Mouse (Mus musculus): ENCODE data around the gene Sh3rf1. TPM values are rescaled to one million over a fixed set of nuclear protein-coding genes. Genes with fewer than 3 reads are reported as not detected.

Sh3rf1 gene
- total and polyA plus RNA-seq, 2 experiments from 2014 or later: 17.9 to 31.3 TPM

DNA sequence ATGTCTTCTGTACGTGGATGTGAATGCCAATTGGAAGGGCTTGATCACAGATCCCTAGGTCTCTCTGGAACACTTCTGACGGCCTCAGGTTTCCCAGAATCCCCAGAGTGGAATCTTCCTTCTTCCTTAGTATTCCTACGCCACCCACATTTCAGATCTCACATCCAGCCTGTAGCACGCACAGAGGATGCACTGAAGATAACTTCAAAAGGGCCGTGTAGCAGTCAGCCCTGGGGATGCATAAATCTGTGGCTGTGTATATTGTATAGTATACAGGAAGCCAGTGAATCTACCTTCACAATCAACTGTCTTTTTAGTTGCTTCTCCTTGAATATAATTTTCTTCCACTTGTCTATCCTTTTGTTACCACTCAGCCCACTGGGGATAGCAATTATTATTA lies 98.1 kb downstream of the Sh3rf1 start:
- WGBS: 74% methylated on average over 5 of the region's 5 CpGs
- Histone ChIP-seq H3K9ac (replicated peaks; ENCODE audit: low read length) (no peak overlapping the region), H3K9me3 (ENCODE audit: low read length) (no peaks in the 10 kb centered on the region), H3K27me3 (ENCODE audit: insufficient read depth, low read length) (no peaks in the 10 kb centered on the region), H3K4me3 (ENCODE audit: low read length) (no peak overlapping the region), H3K4me2 (ENCODE audit: low read depth, low read length) (no peak overlapping the region), H3K36me3 (ENCODE audit: insufficient read depth, low read length) (no peaks in the 10 kb centered on the region), H3K27ac (no peak overlapping the region), H3K4me1 (ENCODE audit: insufficient read depth, low read length) (peaks cover 8% of the 10 kb centered on the region; the same call in 1 of the 2 replicates)
- DNase-seq (ENCODE audit: low spot score) (no peak), ATAC-seq (no peak)
- no peak for TF ChIP-seq CTCF (IDR thresholded peaks at IDR 0.05; ENCODE audit: low read depth)

DNA sequence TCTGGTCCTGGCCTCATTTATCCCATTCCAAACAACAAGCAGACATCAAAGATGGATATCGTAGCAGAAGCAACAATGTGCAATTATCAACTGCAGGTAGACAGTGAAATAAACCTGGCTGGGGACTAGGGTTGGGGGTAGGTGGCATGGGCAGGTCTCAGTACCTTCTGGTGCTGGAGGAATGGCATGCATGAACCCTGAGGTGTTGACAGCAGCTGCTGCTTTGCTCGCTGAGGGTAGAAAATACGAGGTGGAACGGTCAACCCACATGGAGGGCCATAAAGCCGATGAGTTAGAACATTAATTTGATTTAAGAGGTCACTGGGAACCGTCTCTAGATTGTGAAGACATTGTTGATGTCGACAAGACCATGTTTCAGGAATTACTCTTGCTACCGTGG lies 98.8 kb downstream of the Sh3rf1 start:
- H3K4me3 ChIP-seq (ENCODE audit: low read length): no peak overlapping the region
- ATAC-seq (no peak), DNase-seq (ENCODE audit: low spot score) (no peak)
- no peak overlapping the region for H3K9ac ChIP-seq (replicated peaks; ENCODE audit: low read length)
- WGBS: 80% methylated on average over 8 of the region's 8 CpGs
- no peak overlapping the region for H3K4me2 ChIP-seq (ENCODE audit: low read depth, low read length)
- no peak for TF ChIP-seq CTCF (IDR thresholded peaks at IDR 0.05; ENCODE audit: low read depth)
- H3K36me3 ChIP-seq (ENCODE audit: insufficient read depth, low read length): no peaks in the 10 kb centered on the region
- H3K27ac ChIP-seq: no peak overlapping the region
- no peaks in the 10 kb centered on the region for H3K9me3 ChIP-seq (ENCODE audit: low read length)
- H3K27me3 ChIP-seq (ENCODE audit: insufficient read depth, low read length): no peaks in the 10 kb centered on the region
- H3K4me1 ChIP-seq (ENCODE audit: insufficient read depth, low read length): peaks cover 8% of the 10 kb centered on the region; the same call in 1 of the 2 replicates

DNA sequence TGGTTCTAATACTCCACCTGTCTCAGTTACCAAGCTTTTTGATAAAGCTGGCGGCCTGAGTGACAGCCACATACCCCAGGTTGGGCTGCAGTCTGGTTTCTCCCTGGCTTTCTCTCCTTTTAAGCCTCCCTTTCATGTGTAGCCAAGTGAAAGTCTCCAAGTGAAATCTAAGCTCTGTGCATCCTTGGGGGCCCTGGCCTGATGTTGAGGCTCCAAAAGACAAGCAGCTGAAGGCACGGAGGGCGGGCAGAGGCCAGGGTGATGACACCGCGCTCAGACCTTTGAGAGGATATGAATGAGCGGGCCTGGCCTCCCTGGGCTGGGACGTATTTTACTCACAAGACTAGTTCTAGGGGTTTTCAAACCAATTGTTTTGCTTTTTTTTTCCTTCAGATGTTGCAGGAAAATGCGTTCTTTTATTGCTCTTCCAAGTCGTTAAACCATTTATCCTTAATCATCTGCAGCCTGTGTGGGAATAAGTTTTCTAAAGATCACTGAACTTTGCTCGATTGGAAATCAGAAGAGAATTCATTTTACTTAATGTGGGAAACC lies 100.8 kb downstream of the Sh3rf1 start:
- no peaks in the 10 kb centered on the region for H3K27me3 ChIP-seq (ENCODE audit: insufficient read depth, low read length)
- no peak for DNase-seq (ENCODE audit: low spot score)
- 0 out of 2 replicates have a peak overlapping the region, but pooled peaks have one; percentile 0 for H3K4me2 ChIP-seq (ENCODE audit: low read depth, low read length)
- WGBS: 31% methylated on average over 10 of the region's 10 CpGs
- no peak overlapping the region for H3K27ac ChIP-seq
- no peak for ATAC-seq
- no peak overlapping the region for H3K9ac ChIP-seq (replicated peaks; ENCODE audit: low read length)
- H3K4me3 ChIP-seq (ENCODE audit: low read length): no peak overlapping the region
- H3K4me1 ChIP-seq (ENCODE audit: insufficient read depth, low read length): peaks cover 8% of the 10 kb centered on the region; the same call in 1 of the 2 replicates
- no peak for TF ChIP-seq CTCF (IDR thresholded peaks at IDR 0.05; ENCODE audit: low read depth)
- no peaks in the 10 kb centered on the region for H3K9me3 ChIP-seq (ENCODE audit: low read length)
- H3K36me3 ChIP-seq (ENCODE audit: insufficient read depth, low read length): no peaks in the 10 kb centered on the region; the same call in 1 of the 2 replicates

DNA sequence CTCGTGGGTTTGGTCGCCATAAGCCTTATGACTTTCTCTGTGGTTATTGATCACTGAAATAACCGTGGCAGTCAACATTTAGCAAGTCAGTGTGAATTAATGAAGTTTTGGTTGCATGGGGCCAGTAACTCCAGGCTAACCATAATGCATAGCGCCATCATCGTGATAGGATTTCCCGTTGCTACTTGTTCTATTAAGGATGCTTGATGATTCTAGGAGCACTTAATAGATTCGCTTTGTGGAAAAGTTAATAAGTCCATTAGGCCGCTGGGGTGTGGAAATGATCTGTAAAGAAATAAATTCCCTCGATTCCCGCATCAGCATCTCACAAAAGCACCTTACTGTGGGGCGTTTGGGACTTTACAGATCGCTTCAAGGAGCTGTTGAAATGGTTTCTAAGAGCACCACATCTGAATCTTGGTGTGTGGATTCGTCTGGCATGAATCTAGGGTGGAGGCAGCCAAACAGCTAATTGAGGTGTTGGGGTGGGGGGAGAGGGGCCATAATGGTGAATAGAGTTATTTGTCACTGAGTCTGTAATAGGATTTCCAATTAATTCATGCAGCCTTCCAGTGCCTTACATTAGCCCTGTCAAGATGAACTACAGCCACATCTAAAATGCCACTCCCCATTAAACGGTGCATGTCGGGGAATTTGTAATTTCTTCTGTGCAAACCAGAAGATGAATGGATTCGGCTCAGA lies 101.5 kb downstream of the Sh3rf1 start:
- ATAC-seq (no peak), DNase-seq (ENCODE audit: low spot score) (peak; percentile 41)
- Histone ChIP-seq H3K4me1 (ENCODE audit: insufficient read depth, low read length) (peaks cover 8% of the 10 kb centered on the region; the same call in 1 of the 2 replicates), H3K9me3 (ENCODE audit: low read length) (no peaks in the 10 kb centered on the region), H3K4me3 (ENCODE audit: low read length) (no peak overlapping the region), H3K36me3 (ENCODE audit: insufficient read depth, low read length) (peaks cover 5% of the 10 kb centered on the region; the same call in 1 of the 2 replicates), H3K9ac (replicated peaks; ENCODE audit: low read length) (no peak overlapping the region), H3K27me3 (ENCODE audit: insufficient read depth, low read length) (no peaks in the 10 kb centered on the region), H3K4me2 (ENCODE audit: low read depth, low read length) (0 out of 2 replicates have a peak overlapping the region, but pooled peaks have one; percentile 0), H3K27ac (no peak overlapping the region)
- no peak for TF ChIP-seq CTCF (IDR thresholded peaks at IDR 0.05; ENCODE audit: low read depth)
- WGBS: 32% methylated on average over 16 of the region's 16 CpGs

DNA sequence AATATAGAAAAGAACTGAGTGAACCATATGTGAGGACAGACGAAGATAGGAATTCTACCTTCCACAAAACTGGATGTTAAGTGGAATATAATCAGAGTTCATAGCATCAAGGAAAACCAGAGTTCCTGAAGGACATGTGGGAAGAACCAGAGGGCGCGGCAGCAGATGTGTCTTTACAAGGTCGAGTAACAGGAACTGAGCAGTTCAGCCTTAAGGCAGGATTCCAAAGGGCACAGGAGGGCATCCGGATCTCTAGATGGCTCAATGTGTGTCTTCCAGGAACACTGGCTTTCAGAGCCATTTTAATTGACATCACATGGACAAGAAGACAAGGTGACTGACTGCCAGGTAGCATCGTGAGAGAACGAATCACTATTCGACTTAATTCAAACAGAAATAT lies 102.6 kb downstream of the Sh3rf1 start:
- Histone ChIP-seq H3K4me3 (ENCODE audit: low read length) (no peak overlapping the region), H3K4me1 (ENCODE audit: insufficient read depth, low read length) (peaks cover 8% of the 10 kb centered on the region; the same call in 1 of the 2 replicates), H3K4me2 (ENCODE audit: low read depth, low read length) (no peak overlapping the region), H3K36me3 (ENCODE audit: insufficient read depth, low read length) (peaks cover 5% of the 10 kb centered on the region; the same call in 1 of the 2 replicates), H3K27ac (no peak overlapping the region), H3K27me3 (ENCODE audit: insufficient read depth, low read length) (no peaks in the 10 kb centered on the region), H3K9ac (replicated peaks; ENCODE audit: low read length) (no peak overlapping the region), H3K9me3 (ENCODE audit: low read length) (no peaks in the 10 kb centered on the region)
- ATAC-seq (no peak), DNase-seq (ENCODE audit: low spot score) (no peak)
- WGBS: 87% methylated on average over 8 of the region's 8 CpGs
- no peak for TF ChIP-seq CTCF (IDR thresholded peaks at IDR 0.05; ENCODE audit: low read depth)

DNA sequence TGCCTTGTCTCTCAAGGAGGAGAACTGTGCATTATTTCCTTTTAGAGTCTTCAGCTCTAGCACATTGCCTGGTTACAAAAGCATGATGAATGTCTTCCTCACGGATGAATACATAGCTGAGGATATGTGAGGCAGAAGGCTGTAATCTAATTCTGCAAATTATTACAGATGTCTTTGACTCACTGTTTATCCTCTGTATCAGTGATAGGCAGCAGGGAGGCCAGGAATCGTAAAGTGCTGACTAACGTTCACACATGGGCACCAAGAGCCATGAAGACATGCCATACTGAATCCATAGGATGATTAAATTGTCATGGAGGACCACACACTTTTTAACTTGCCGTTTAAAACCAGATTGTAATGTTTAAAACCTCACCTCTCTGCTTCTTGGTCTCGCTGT lies 103.7 kb downstream of the Sh3rf1 start:
- no peak overlapping the region for H3K4me2 ChIP-seq (ENCODE audit: low read depth, low read length)
- H3K9me3 ChIP-seq (ENCODE audit: low read length): no peaks in the 10 kb centered on the region
- peaks cover 8% of the 10 kb centered on the region; the same call in 1 of the 2 replicates for H3K4me1 ChIP-seq (ENCODE audit: insufficient read depth, low read length)
- WGBS: 88% methylated on average over 5 of the region's 5 CpGs
- no peaks in the 10 kb centered on the region for H3K27me3 ChIP-seq (ENCODE audit: insufficient read depth, low read length)
- no peak overlapping the region for H3K4me3 ChIP-seq (ENCODE audit: low read length)
- H3K9ac ChIP-seq (replicated peaks; ENCODE audit: low read length): no peak overlapping the region
- no peak overlapping the region for H3K27ac ChIP-seq
- DNase-seq (ENCODE audit: low spot score): no peak
- no peak for TF ChIP-seq CTCF (IDR thresholded peaks at IDR 0.05; ENCODE audit: low read depth)
- peaks cover 5% of the 10 kb centered on the region; the same call in 1 of the 2 replicates for H3K36me3 ChIP-seq (ENCODE audit: insufficient read depth, low read length)
- no peak for ATAC-seq

DNA sequence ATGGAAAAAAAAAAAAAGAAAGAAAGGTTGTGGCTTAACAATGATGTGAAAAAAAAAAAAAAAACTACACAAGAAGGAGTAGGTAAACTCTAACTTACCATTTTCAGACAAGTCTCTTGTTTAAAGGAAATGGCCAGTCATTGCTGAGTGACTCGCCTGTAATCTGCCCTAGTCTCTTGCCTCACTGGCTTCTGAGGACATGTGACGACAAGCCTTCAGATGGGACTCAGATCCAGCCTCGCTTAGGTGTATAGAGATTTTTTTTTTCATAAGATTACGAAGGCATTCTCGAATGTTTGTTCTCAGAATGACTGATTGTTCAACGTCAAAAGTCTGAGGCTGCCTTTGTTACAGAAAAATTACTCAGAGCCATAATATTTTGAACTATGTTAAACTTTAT lies 116.0 kb downstream of the Sh3rf1 start:
- TF ChIP-seq CTCF (IDR thresholded peaks at IDR 0.05; ENCODE audit: low read depth): no peak
- no peaks in the 10 kb centered on the region for H3K4me1 ChIP-seq (ENCODE audit: insufficient read depth, low read length)

More for the DNA sequence above, 116.0 kb downstream of the Sh3rf1 start:
- Histone ChIP-seq H3K9me3 (ENCODE audit: low read length) (no peaks in the 10 kb centered on the region), H3K27ac (no peak overlapping the region), H3K4me3 (ENCODE audit: low read length) (no peak overlapping the region), H3K9ac (replicated peaks; ENCODE audit: low read length) (no peak overlapping the region), H3K36me3 (ENCODE audit: insufficient read depth, low read length) (no peaks in the 10 kb centered on the region), H3K4me2 (ENCODE audit: low read depth, low read length) (no peak overlapping the region), H3K27me3 (ENCODE audit: insufficient read depth, low read length) (no peaks in the 10 kb centered on the region)
- 88% methylated on average over 6 of the region's 6 CpGs for WGBS
- ATAC-seq (no peak), DNase-seq (ENCODE audit: low spot score) (no peak)
